Mouse (Mus musculus) hindbrain, embryonic 16.5 days (tissue): ENCODE results near the gene Brd1. TPM values are rescaled to one million over a fixed set of nuclear protein-coding genes. Genes with fewer than 3 reads are reported as not detected.

Source experiments
- ATAC-seq: fragments of 200-750 bp; cut with Nextera tagmentation; 2 replicates; pipeline ENCODE4 v1.8.0; 2017; ENCODE audit warnings: moderate TSS enrichment, moderate library complexity
- H3K27ac ChIP-seq: fragments of 300-500 bp; sonication (generic); 2 replicates; pipeline ENCODE4 v1.5.1; 2014; ENCODE audit warnings: low read depth, mild to moderate bottlenecking, control low read depth, low read length, moderate library complexity
- H3K27me3 ChIP-seq: fragments of 300-500 bp; sonication (generic); replicated peaks from 2 replicates; pipeline ENCODE4 v1.6.1; 2014; ENCODE audit warnings: low read length; ENCODE audit not compliant: control insufficient read depth, insufficient read depth
- H3K36me3 ChIP-seq: fragments of 300-500 bp; sonication (generic); 2 replicates; pipeline ENCODE4 v1.6.1; 2014; ENCODE audit warnings: mild to moderate bottlenecking, low read length, moderate library complexity, mixed read lengths; ENCODE audit not compliant: control insufficient read depth, insufficient read depth
- H3K4me1 ChIP-seq: fragments of 300-500 bp; sonication (generic); 2 replicates; pipeline ENCODE4 v1.6.1; 2014; ENCODE audit warnings: low read depth, low read length; ENCODE audit not compliant: control insufficient read depth, insufficient read depth
- H3K4me2 ChIP-seq: fragments of 300-500 bp; sonication (generic); 2 replicates; pipeline ENCODE4 v1.6.1; 2014; ENCODE audit warnings: mild to moderate bottlenecking, low read length, control low read depth, moderate library complexity
- H3K4me3 ChIP-seq: fragments of 300-500 bp; sonication (generic); 2 replicates; pipeline ENCODE4 v1.5.1; 2014; ENCODE audit warnings: mild to moderate bottlenecking, low read length, control low read depth, moderate library complexity
- H3K9ac ChIP-seq: fragments of 300-500 bp; sonication (generic); 2 replicates; pipeline ENCODE4 v1.6.1; 2014; ENCODE audit warnings: low read depth, mild to moderate bottlenecking, control low read depth, low read length, moderate library complexity
- H3K9me3 ChIP-seq: fragments of 300-500 bp; sonication (generic); 2 replicates; pipeline ENCODE4 v1.6.1; 2014; ENCODE audit warnings: mild to moderate bottlenecking, low read length, moderate library complexity; ENCODE audit not compliant: control insufficient read depth
- WGBS: fragments of 180-500 bp; shearing (Covaris S2); extraction: QIAGEN DNeasy Blood & Tissue Kit; methylation state at CpG from one replicate; pipeline ENCODE4 v1.1.7; 2014; 5-methylcytosine and 5-hydroxymethylcytosine counted together
- polyA plus RNA-seq: library from polyadenylated mRNA; unstranded; fragments of >200 nt; fragmentation: Nextera tagmentation; extraction: Ambion mirVana; gene quantifications from 2 replicates; pipeline ENCODE4 v1.2.1, GENCODE M21; 2015

Gene Brd1
- polyA plus RNA-seq, 1 experiment from 2014 or later = 14.9 TPM

GRCm38 (mm10) chr15:88736166-88736565, 2.1 kb upstream of the Brd1 start:
- H3K9me3 ChIP-seq = no peaks in the 10 kb centered on the region
- WGBS = 67% methylated on average over 4 of the region's 4 CpGs
- peaks cover 17% of the 10 kb centered on the region for H3K4me1 ChIP-seq
- no peak overlapping the region for H3K4me2 ChIP-seq
- no peaks in the 10 kb centered on the region for H3K36me3 ChIP-seq
- H3K4me3 ChIP-seq = no peak overlapping the region
- no peak overlapping the region for H3K27ac ChIP-seq
- ATAC-seq = no peak
- H3K9ac ChIP-seq = no peak overlapping the region
- H3K27me3 ChIP-seq = no peaks in the 10 kb centered on the region

GRCm38 (mm10) chr15:88733041-88733751, 837 bp downstream of the Brd1 start:
- Histone ChIP-seq H3K27me3 (no peaks in the 10 kb centered on the region), H3K4me1 (peaks cover 21% of the 10 kb centered on the region), H3K27ac (peak overlapping the region; percentile 91), H3K4me3 (peak overlapping the region; percentile 98), H3K4me2 (peak overlapping the region; percentile 77), H3K9me3 (no peaks in the 10 kb centered on the region), H3K36me3 (peaks cover 13% of the 10 kb centered on the region), H3K9ac (peak overlapping the region; percentile 98)
- under 1% methylated on average over 73 of the region's 86 CpGs for WGBS
- ATAC-seq = peak; percentile 60; the same call in 1 of the 2 replicates

- Histone ChIP-seq H3K27me3 (no peaks in the 10 kb centered on the region), H3K9me3 (no peaks in the 10 kb centered on the region), H3K4me2 (peak overlapping the region; percentile 77), H3K4me1 (peaks cover 21% of the 10 kb centered on the region), H3K9ac (peak overlapping the region; percentile 98), H3K27ac (no peak overlapping the region; the same call in 1 of the 2 replicates), H3K4me3 (peak overlapping the region; percentile 98), H3K36me3 (peaks cover 15% of the 10 kb centered on the region)
- 25% methylated on average over 15 of the region's 15 CpGs for WGBS
- no peak for ATAC-seq
Observed at GRCm38 (mm10) chr15:88732405-88733020, 1.5 kb downstream of the Brd1 start.

GRCm38 (mm10) chr15:88730717-88731116, 3.3 kb downstream of the Brd1 start:
- WGBS = 70% methylated on average over 3 of the region's 3 CpGs
- H3K4me1 ChIP-seq = peaks cover 21% of the 10 kb centered on the region
- H3K4me3 ChIP-seq = no peak overlapping the region
- no peaks in the 10 kb centered on the region for H3K9me3 ChIP-seq
- no peak for ATAC-seq
- H3K36me3 ChIP-seq = peaks cover 19% of the 10 kb centered on the region
- H3K27ac ChIP-seq = peak overlapping the region; percentile 29; the same call in 1 of the 2 replicates
- no peaks in the 10 kb centered on the region for H3K27me3 ChIP-seq
- H3K4me2 ChIP-seq = no peak overlapping the region
- no peak overlapping the region for H3K9ac ChIP-seq

GRCm38 (mm10) chr15:88727204-88727603, 6.8 kb downstream of the Brd1 start:
- H3K27me3 ChIP-seq = no peaks in the 10 kb centered on the region
- WGBS = 91% methylated on average over 3 of the region's 3 CpGs
- H3K4me1 ChIP-seq = peaks cover 16% of the 10 kb centered on the region
- H3K9ac ChIP-seq = no peak overlapping the region
- no peak for ATAC-seq
- no peaks in the 10 kb centered on the region for H3K9me3 ChIP-seq
- H3K27ac ChIP-seq = no peak overlapping the region
- peaks cover 29% of the 10 kb centered on the region for H3K36me3 ChIP-seq
- no peak overlapping the region for H3K4me2 ChIP-seq
- H3K4me3 ChIP-seq = no peak overlapping the region

- no peak overlapping the region for H3K4me2 ChIP-seq
- H3K9me3 ChIP-seq = no peaks in the 10 kb centered on the region
- no peak overlapping the region for H3K4me3 ChIP-seq
- no peaks in the 10 kb centered on the region for H3K4me1 ChIP-seq
- H3K9ac ChIP-seq = no peak overlapping the region
- H3K27ac ChIP-seq = no peak overlapping the region
- peaks cover 31% of the 10 kb centered on the region for H3K36me3 ChIP-seq
- no peak for ATAC-seq
- WGBS = 87% methylated on average over 5 of the region's 5 CpGs
- H3K27me3 ChIP-seq = no peaks in the 10 kb centered on the region
Observed at GRCm38 (mm10) chr15:88725036-88725435, 9.0 kb downstream of the Brd1 start.

- Histone ChIP-seq H3K4me3 (no peak overlapping the region), H3K27ac (no peak overlapping the region), H3K4me2 (no peak overlapping the region), H3K9ac (no peak overlapping the region), H3K36me3 (peaks cover 29% of the 10 kb centered on the region), H3K4me1 (no peaks in the 10 kb centered on the region), H3K27me3 (no peaks in the 10 kb centered on the region), H3K9me3 (no peaks in the 10 kb centered on the region)
- ATAC-seq = peak; percentile 45; the same call in 1 of the 2 replicates
- 66% methylated on average over 7 of the region's 7 CpGs for WGBS
Observed at GRCm38 (mm10) chr15:88724311-88724710, 9.7 kb downstream of the Brd1 start.

GRCm38 (mm10) chr15:88723205-88723604, 10.8 kb downstream of the Brd1 start:
- Histone ChIP-seq H3K4me1 (no peaks in the 10 kb centered on the region; the same call in 1 of the 2 replicates), H3K4me2 (no peak overlapping the region), H3K4me3 (no peak overlapping the region), H3K9ac (no peak overlapping the region), H3K36me3 (peaks cover 20% of the 10 kb centered on the region), H3K9me3 (no peaks in the 10 kb centered on the region), H3K27ac (no peak overlapping the region), H3K27me3 (no peaks in the 10 kb centered on the region)
- WGBS = 90% methylated on average over 6 of the region's 6 CpGs
- no peak for ATAC-seq

GRCm38 (mm10) chr15:88717239-88717638, 16.8 kb downstream of the Brd1 start:
- H3K27ac ChIP-seq = no peak overlapping the region
- H3K9me3 ChIP-seq = no peaks in the 10 kb centered on the region
- WGBS = 55% methylated on average over 9 of the region's 9 CpGs
- H3K27me3 ChIP-seq = no peaks in the 10 kb centered on the region
- peaks cover 20% of the 10 kb centered on the region for H3K36me3 ChIP-seq
- no peaks in the 10 kb centered on the region; the same call in none of the 2 replicates for H3K4me1 ChIP-seq
- no peak overlapping the region for H3K4me3 ChIP-seq
- no peak overlapping the region for H3K9ac ChIP-seq
- H3K4me2 ChIP-seq = no peak overlapping the region
- no peak for ATAC-seq
